Mouse (Mus musculus): ENCODE data around the gene Adgre4. TPM values are rescaled to one million over a fixed set of nuclear protein-coding genes. Genes with fewer than 3 reads are reported as not detected.

Adgre4 gene
- total RNA-seq, 2 experiments from 2014 or later = 0.07 TPM; not detected in 1

Other genes with a start within 250 kb of the Adgre4 start
- not detected for gene Vmn2r118, start 124.8 kb upstream of the Adgre4 start, total RNA-seq (2021)
- 1 to 10 TPM; 4.6 to 8.1 TPM for gene Pot1b, start 37.4 kb upstream of the Adgre4 start, total RNA-seq (2021)
- 1 to 10 TPM; 4.7 to 5.9 TPM for gene Zfp119a, start 128.9 kb downstream of the Adgre4 start, total RNA-seq (2021)
- gene Zfp959, start 142.1 kb downstream of the Adgre4 start, total RNA-seq (2021) = 1 to 10 TPM; 6.2 to 6.5 TPM
- 1 to 10 TPM; 2.9 to 3.6 TPM for gene Zfp119b, start 199.5 kb downstream of the Adgre4 start, total RNA-seq (2021)
- gene Ebi3, start 202.7 kb downstream of the Adgre4 start, total RNA-seq (2021) = 1 to 10 TPM; 1.4 to 1.5 TPM
- 10 to 100 TPM; 16.9 to 17.5 TPM for gene Yju2, start 209.1 kb downstream of the Adgre4 start, total RNA-seq (2021)
- 10 to 100 TPM; 21.1 to 21.2 TPM for gene Shd, start 220.5 kb downstream of the Adgre4 start, total RNA-seq (2021)
- gene Fsd1, start 236.5 kb downstream of the Adgre4 start, total RNA-seq (2021) = 10 to 100 TPM; 68.1 to 68.2 TPM

Measured in layer of hippocampus, adult 18-20 months (tissue).